Mouse (Mus musculus) layer of hippocampus, postnatal 25 days (tissue): ENCODE results near the gene Olfr1133. TPM values are rescaled to one million over a fixed set of nuclear protein-coding genes. Genes with fewer than 3 reads are reported as not detected.
"Not testable (repeated sequence)": the region's sequence is repeated elsewhere in the genome, so short reads cannot be mapped to it uniquely, and the experiment has no call there.

Source experiments
- DNase-seq, 2 experiments: peaks; one replicate each; pipeline ENCODE4 v3.0.0; 2022; ENCODE audit warnings: mixed read lengths in 2 of 2, low spot score in 1 of 2; ENCODE audit errors: extremely low spot score in 1 of 2
- total RNA-seq, 2 experiments: library from RNA; stranded (reverse); gene quantifications; 2 replicates each; pipeline ENCODE4 v1.2.3; 2021

The Olfr1133 gene
- total RNA-seq, result not detected

GRCm38 (mm10) chr2:87647274-87647673 lies at the start of gene Olfr1133:
Olfr1133 (minus strand) TSS chr2:87647374.
- DNase-seq, result no peak

GRCm38 (mm10) chr2:87693847-87694246 lies 46.7 kb upstream of the Olfr1133 start, which contains the start of gene Olfr1136:
Olfr1136 (minus strand) TSS chr2:87693947.
- DNase-seq, result no peak

GRCm38 (mm10) chr2:87673564-87673963 lies 26.4 kb upstream of the Olfr1133 start, which contains the start of gene Olfr1135:
Olfr1135 (minus strand) TSS chr2:87673664.
- DNase-seq, result no peak

- no peak for DNase-seq
Observed at GRCm38 (mm10) chr2:87658360-87658759, 11.2 kb upstream of the Olfr1133 start, which contains the start of gene Olfr1134. Olfr1134 (minus strand) TSS chr2:87658460.

GRCm38 (mm10) chr2:87642441-87642840 lies 4.7 kb downstream of the Olfr1133 start:
- DNase-seq, result no peak

GRCm38 (mm10) chr2:87637435-87637834 lies 9.7 kb downstream of the Olfr1133 start, which contains the start of gene Olfr1132:
Olfr1132 (minus strand) TSS chr2:87637535.
- no peak for DNase-seq

GRCm38 (mm10) chr2:87626804-87627203 lies 20.4 kb downstream of the Olfr1133 start, which contains the start of gene Olfr1131:
Olfr1131 (plus strand) TSS chr2:87627104.
- DNase-seq, result no peak

- DNase-seq, result not testable (repeated sequence)
Observed at GRCm38 (mm10) chr2:87605912-87606311, 41.3 kb downstream of the Olfr1133 start, which contains the start of gene Olfr1130. Olfr1130 (plus strand) TSS chr2:87606212.

Other genes with a start within 250 kb of the Olfr1133 start
- not detected for gene Olfr1123, start 230.7 kb downstream of the Olfr1133 start, total RNA-seq
- gene Olfr1124, start 217.1 kb downstream of the Olfr1133 start, total RNA-seq, result not detected
- gene Olfr1126, start 193.4 kb downstream of the Olfr1133 start, total RNA-seq, result not detected
- not detected for gene Pramel7, start 150.3 kb downstream of the Olfr1133 start, total RNA-seq
- gene Pramel6, start 140.8 kb downstream of the Olfr1133 start, total RNA-seq, result not detected
- gene Olfr153, start 115.6 kb downstream of the Olfr1133 start, total RNA-seq, result not detected
- not detected for gene Olfr1128, start 101.8 kb downstream of the Olfr1133 start, total RNA-seq
- gene Olfr1129, start 73.5 kb downstream of the Olfr1133 start, total RNA-seq, result not detected
- not detected for gene Olfr1130, start 41.2 kb downstream of the Olfr1133 start, total RNA-seq
- not detected for gene Olfr1131, start 20.3 kb downstream of the Olfr1133 start, total RNA-seq
- not detected for gene Olfr1132, start 9.8 kb downstream of the Olfr1133 start, total RNA-seq
- gene Olfr1134, start 11.1 kb upstream of the Olfr1133 start, total RNA-seq, result not detected
- gene Olfr1135, start 26.3 kb upstream of the Olfr1133 start, total RNA-seq, result not detected
- not detected for gene Olfr1136, start 46.6 kb upstream of the Olfr1133 start, total RNA-seq
- not detected for gene Olfr1137, start 65.8 kb upstream of the Olfr1133 start, total RNA-seq
- not detected for gene Olfr1138, start 92.6 kb upstream of the Olfr1133 start, total RNA-seq
- not detected for gene Olfr1140, start 96.4 kb upstream of the Olfr1133 start, total RNA-seq
- gene Olfr1141, start 106.6 kb upstream of the Olfr1133 start, total RNA-seq, result not detected
- gene Olfr152, start 132.1 kb upstream of the Olfr1133 start, total RNA-seq, result not detected
- gene Olfr1143, start 153.2 kb upstream of the Olfr1133 start, total RNA-seq, result not detected
- not detected for gene Olfr1145, start 162.4 kb upstream of the Olfr1133 start, total RNA-seq
- not detected for gene Olfr1148, start 183.2 kb upstream of the Olfr1133 start, total RNA-seq
- not detected for gene Olfr1150-ps1, start 196.6 kb upstream of the Olfr1133 start, total RNA-seq
- not detected for gene Olfr1151, start 208.5 kb upstream of the Olfr1133 start, total RNA-seq
- gene Olfr1152, start 219.1 kb upstream of the Olfr1133 start, total RNA-seq, result not detected
- not detected for gene Olfr1153, start 247.6 kb upstream of the Olfr1133 start, total RNA-seq